Mouse (Mus musculus) left cerebral cortex, adult 2 months (tissue): ENCODE results near the gene Prph. TPM values are rescaled to one million over a fixed set of nuclear protein-coding genes. Genes with fewer than 3 reads are reported as not detected.
A peak's percentile ranks its signal among the peaks of the same experiment; 100 is the strongest.
"Not testable (repeated sequence)": the region's sequence is repeated elsewhere in the genome, so short reads cannot be mapped to it uniquely, and the experiment has no call there.

ENCODE experiments used
- DNase-seq, 2 experiments: peaks; one replicate each; pipeline ENCODE4 v3.0.0; 2021 to 2022; ENCODE audit warnings: low spot score in 2 of 2, mixed read lengths in 1 of 2; ENCODE audit errors: extremely low spot score in 1 of 2
- H3K27ac ChIP-seq: fragments of 200-600 bp; 2 replicates; pipeline ENCODE4 v1.8.1; 2022
- H3K4me3 ChIP-seq: fragments of 200-600 bp; 2 replicates; pipeline ENCODE4 v1.8.1; 2022
- CTCF ChIP-seq: fragments of 200-600 bp; IDR thresholded peaks from 2 replicates; pipeline ENCODE4 v1.8.1; 2022; ENCODE audit warnings: antibody characterized with exemption, mild to moderate bottlenecking, moderate library complexity
- intact Hi-C: fragments of 180-260 bp; cut with DNase I; formaldehyde crosslinking; loops from one replicate; pipeline ENCODE4 v1.15.1; 2025
- total RNA-seq, 2 experiments: library from RNA; stranded (reverse); gene quantifications; 2 replicates each; pipeline ENCODE4 v1.2.3; 2021

Gene Prph
- total RNA-seq, 2 experiments from 2014 or later, result 0.91 to 0.97 TPM

DNA sequence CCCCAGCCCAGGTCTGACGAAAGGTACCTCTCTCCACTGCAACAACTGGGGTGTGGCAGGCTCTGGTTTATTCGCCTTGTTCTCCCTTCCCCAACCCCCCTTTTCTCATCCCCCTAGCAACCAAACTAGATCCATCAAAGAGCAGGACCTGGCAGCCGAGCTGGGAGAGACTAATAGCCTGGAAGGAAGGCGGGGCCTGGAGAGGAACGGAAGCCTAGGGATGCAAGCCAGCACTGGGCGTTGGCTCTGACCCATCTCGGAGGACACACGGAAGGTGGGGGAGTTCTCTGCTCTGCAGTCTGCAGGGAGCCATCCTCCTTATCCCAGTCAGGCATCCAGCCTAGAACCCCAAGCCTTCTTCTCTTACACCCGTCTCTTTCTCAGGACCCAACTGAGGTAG is 1.6 kb upstream of the Prph start:
- intact Hi-C loops, result loop anchor here (5.0 kb wide), 1 partner anchor 44 kb away; no protein-coding TSS in a partner anchor
- TF ChIP-seq CTCF, result no peak
- Histone ChIP-seq H3K27ac (no peak overlapping the region), H3K4me3 (no peak overlapping the region)
- DNase-seq, result no peak

DNA sequence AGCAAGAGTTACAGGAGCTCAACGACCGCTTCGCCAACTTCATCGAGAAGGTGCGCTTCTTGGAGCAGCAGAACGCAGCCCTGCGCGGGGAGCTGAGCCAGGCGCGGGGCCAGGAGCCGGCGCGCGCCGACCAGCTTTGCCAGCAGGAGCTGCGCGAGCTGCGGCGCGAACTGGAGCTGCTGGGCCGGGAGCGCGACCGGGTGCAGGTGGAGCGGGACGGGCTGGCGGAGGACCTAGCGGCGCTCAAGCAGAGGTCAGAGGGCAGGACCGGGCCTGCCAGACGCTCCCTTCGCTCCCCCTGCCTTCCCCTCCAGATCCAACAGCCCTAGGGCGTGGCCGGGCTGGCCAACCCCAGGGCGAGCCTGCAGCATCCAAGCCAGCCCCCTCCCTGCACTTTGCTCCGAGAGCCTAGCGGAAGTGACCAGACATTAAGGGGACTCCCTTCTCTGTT is 562 bp downstream of the Prph start:
- peak; percentile 33 to 50 for DNase-seq
- TF ChIP-seq CTCF, result no peak; the same call in 1 of the 2 replicates
- peak overlapping the region; percentile 34 for H3K4me3 ChIP-seq
- no peak overlapping the region for H3K27ac ChIP-seq
- intact Hi-C loops, result no loop called here

DNA sequence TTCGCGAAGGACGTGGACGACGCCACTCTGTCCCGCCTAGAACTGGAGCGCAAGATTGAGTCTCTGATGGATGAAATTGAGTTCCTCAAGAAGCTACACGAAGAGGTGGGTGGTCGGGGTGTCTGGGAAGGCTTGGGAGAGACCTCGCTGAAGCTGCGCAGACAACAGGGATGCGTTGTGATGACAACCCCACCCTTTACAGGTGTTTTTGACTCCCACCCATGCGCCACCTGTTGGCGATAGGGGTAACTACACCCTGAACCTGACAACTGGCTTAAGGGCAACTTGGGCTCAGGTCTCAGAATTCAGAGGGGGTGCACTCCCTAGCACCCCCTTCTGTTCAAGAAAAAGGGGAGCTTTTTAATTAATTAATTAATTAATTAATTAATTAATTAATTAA is 1.4 kb downstream of the Prph start:
- peak; percentile 62 for TF ChIP-seq CTCF
- no peak for DNase-seq
- Histone ChIP-seq H3K4me3 (no peak overlapping the region), H3K27ac (no peak overlapping the region)
- intact Hi-C loops, result no loop called here

DNA sequence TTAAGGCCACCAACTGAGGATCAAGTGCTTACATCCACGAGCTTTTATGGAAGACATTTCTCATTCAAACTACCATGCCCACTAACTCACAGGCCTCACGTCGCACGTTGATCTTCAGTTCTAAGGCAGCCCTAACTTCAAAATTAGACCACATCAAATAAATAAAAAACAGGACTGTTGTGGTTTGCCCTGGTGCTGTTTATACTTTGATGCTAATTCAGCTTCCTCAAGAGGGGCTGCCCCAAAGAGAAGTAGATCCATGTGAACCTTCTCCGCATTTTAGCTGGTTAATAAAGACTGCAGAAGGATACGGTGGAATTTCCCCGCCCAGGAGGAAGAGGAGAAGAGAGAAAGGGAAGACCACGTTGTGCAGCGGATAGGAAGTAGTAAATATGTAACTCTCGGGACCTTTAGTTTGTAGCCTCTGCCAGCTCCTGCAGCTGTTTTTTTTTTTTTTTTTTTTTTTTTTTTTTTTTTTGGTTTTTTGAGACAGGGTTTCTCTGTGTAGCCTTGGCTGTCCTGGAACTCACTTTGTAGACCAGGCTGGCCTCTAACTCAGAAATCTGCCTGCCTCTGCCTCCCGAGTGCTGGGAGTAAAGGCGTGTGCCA is 10.7 kb downstream of the Prph start:
- no peak for TF ChIP-seq CTCF
- DNase-seq, result no peak
- intact Hi-C loops, result no loop called here

DNA sequence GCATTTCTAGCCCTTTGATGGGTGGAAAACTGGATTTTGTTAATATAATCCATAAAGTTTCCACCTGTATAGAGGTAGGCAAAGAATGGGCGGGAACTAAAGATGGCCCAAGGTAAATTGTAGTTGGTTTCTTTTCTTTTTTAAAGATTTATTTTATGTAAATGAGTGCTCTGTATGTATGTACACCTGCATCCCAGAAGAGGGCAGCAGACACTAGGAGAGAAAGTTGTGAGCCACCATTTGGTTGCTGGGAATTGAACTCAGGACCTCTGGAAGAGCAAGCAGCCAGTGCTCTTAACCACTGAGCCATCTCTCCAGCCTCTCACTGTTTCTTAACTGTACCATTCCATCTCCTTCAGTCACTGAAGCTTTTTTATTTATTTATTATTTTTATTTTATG is 17.0 kb downstream of the Prph start:
- peak; percentile 25 for TF ChIP-seq CTCF

More for the DNA sequence above, 10.7 kb downstream of the Prph start:
- Histone ChIP-seq H3K27ac (no peak overlapping the region), H3K4me3 (no peak overlapping the region)

DNA sequence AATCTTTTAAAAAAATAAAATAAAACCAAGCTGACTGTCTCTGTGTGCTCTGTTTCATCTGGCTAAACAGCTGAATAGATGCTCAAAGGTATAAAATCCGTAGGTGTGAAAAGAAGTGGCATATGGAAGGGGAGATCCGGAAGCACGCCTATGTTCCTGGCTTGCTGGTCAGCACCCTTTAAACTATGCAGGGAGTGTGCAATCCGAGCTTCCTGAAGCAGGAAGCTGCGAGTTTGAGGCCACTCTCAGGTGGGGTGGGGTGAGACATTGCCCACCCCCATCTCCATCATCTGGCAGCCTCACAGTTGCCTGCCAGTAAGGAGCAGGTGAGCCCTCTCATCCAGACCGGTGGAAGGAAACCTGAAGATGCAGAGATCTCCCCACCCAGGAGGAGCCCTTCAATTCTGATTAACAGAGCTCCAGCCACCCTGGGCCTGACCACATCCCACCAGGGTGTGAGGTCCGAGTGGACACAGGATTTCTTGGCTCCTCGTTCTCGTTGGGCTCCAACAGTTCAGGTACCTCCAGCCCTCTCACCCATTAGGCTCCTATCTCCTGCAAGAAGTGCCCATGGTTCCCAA is 19.1 kb downstream of the Prph start, which contains the start of gene Troap:
Troap (plus strand) TSS at position 557 of the 581 bp plus-strand sequence.
- Histone ChIP-seq H3K4me3 (peak within 1 kb of the TSS; percentile 51), H3K27ac (peak within 1 kb of the TSS; percentile 95)
- intact Hi-C loops, result no loop called here
- TF ChIP-seq CTCF, result no peak
- DNase-seq, result no peak

More for the DNA sequence above, 17.0 kb downstream of the Prph start:
- Histone ChIP-seq H3K4me3 (no peak overlapping the region), H3K27ac (no peak overlapping the region)
- DNase-seq, result no peak
- intact Hi-C loops, result no loop called here

DNA sequence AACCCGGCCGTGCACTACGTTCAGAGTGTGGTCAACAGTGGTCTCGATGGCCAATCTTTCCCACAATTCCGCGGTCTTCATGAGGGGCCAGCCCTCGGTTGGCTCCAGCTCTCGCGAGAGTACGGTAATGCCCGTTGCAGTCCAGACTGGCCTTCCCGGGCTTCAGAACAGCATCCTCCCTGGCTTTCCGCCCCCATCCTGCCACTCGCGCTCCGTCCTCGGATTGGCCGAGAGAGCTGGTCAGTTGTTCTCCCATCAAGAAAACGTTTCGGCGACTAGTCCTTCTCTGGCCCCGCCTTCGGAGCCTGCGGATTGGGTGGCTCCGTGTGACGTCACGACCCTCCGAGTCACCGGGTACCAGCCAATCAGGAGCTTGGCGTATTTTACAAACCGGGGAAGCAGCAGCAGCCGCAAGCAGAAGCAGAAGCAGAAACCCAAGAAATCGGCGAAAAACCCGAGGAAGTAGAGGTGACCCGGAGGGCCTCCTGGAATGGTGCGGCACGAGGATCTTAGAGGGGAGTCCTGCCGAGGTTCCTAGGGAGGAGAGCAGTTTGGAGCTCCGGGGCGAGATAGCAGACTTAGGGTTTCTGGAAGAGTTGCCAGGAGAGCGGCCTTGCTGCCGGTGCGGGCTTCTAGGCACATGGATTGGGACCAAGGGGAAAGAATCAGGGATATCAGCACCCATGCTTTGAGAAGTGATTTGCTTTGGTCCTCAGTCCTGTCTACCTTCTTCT is 19.8 kb downstream of the Prph start:
- Histone ChIP-seq H3K27ac (peak overlapping the region; percentile 95), H3K4me3 (peak overlapping the region; percentile 51)
- peak; percentile 96 to 98 for DNase-seq
- intact Hi-C loops, result no loop called here
- TF ChIP-seq CTCF, result no peak

DNA sequence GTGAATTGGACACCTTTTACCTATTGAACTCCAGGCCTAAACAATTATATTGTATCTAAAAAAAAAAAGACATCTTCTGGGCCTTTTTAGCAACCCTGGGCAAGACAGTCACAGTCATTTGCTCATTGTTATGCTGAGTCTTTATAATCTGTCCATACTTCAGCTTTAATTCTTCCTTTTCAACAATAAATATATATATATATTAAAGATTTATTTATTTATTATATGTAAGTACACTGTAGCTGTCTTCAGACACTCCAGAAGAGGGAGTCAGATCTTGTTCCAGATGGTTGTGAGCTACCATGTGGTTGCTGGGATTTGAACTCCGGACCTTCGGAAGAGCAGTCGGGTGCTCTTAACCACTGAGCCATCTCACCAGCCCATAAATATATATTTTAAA is 21.0 kb downstream of the Prph start:
- H3K4me3 ChIP-seq, H3K27ac ChIP-seq, DNase-seq, intact Hi-C loops: not testable (repeated sequence)

DNA sequence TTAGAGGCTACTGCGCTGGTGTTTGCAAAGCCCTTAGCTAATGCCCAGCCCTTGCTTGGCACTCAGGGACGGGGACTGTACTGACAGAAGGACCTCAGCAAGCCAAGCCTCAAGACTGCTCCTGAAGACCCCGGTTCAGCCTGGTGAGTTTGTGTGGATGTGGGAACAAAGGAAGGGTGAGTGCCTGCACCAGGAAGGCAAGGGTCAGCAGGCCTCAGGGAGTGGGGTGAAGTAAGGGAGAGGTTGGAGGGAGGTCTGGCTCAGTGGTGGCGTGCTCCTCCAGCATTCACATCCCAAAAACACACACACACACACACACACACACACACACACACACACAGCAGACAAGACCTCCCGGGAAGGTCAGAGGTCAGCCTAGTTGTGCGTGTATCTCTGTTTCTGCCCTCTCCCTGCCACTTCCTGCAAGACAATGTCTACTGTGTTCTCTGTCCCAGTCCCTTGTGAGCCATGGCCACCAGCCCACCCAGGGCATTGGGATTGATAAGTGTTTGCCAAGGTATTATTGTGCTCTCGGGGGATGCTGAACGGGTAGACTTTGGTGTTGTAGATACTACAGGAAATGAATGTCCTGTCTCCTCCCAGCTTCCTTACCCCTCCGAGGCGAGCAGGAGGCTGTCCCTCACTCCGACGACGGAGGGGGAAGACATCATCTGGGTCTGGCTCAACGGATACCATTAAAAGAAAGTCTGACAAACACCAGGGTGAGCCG is 23.4 kb downstream of the Prph start:
- intact Hi-C loops, result no loop called here
- H3K27ac ChIP-seq, result no peak overlapping the region
- TF ChIP-seq CTCF, result no peak

DNA sequence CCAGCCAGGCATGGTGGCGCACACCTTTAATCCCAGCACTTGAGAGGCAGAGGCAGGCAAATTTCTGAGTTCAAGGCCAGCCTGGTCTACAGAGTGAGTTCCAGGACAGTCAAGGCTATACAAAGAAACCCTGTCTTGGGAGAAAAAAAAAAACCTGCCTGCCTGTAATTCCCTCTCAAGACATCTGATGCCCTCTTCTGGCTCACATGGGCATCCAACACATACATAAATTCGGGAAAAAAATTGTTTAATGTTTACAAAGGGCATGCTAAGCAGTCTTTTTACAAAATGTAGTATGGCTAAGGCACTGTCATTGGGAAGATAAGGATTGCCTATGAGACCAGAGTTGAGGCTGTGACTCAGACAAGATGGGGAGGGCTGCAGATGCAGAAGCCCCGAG is 24.8 kb downstream of the Prph start:
- peak; percentile 25 for TF ChIP-seq CTCF
- DNase-seq, result no peak
- H3K4me3 ChIP-seq, result no peak overlapping the region
- no peak overlapping the region for H3K27ac ChIP-seq
- intact Hi-C loops, result loop anchor here (5.0 to 10.0 kb wide), 2 partner anchors 117 to 185 kb away; no protein-coding TSS in a partner anchor

More for the DNA sequence above, 23.4 kb downstream of the Prph start:
- no peak overlapping the region for H3K4me3 ChIP-seq
- DNase-seq, result no peak

DNA sequence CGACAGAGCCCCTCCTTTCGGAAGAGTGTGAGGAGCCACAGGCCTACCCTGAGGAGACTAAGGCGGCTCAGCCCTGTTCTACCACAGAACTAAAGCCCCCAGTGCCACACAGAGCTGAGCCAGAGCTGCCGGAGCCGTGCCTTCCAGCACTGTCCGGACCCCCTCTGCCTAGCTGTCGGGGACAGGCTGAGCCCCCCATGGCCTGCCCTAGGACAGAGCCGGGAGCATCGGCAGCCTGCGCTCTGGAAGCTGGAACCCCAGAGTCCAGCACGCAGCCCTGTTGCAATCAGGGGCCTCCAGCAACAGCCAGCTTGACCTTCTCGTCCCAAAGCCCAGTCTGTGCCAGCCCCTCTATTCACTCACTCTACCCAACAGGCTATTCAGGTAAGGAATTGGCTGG is 27.3 kb downstream of the Prph start:
- intact Hi-C loops, result loop anchor here (5.0 to 10.0 kb wide), 2 partner anchors 115 to 182 kb away; no protein-coding TSS in a partner anchor
- Histone ChIP-seq H3K27ac (no peak overlapping the region), H3K4me3 (no peak overlapping the region)
- no peak for DNase-seq
- TF ChIP-seq CTCF, result no peak
